Mouse (Mus musculus) hindbrain, embryonic 16.5 days (tissue): ENCODE results near the gene Eif4a1. TPM values are rescaled to one million over a fixed set of nuclear protein-coding genes. Genes with fewer than 3 reads are reported as not detected.

Source experiments
- ATAC-seq: fragments of 200-750 bp; cut with Nextera tagmentation; 2 replicates; pipeline ENCODE4 v1.8.0; 2017; ENCODE audit warnings: moderate TSS enrichment, moderate library complexity
- H3K27ac ChIP-seq: fragments of 300-500 bp; sonication (generic); 2 replicates; pipeline ENCODE4 v1.5.1; 2014; ENCODE audit warnings: low read depth, mild to moderate bottlenecking, control low read depth, low read length, moderate library complexity
- H3K27me3 ChIP-seq: fragments of 300-500 bp; sonication (generic); replicated peaks from 2 replicates; pipeline ENCODE4 v1.6.1; 2014; ENCODE audit warnings: low read length; ENCODE audit not compliant: control insufficient read depth, insufficient read depth
- H3K36me3 ChIP-seq: fragments of 300-500 bp; sonication (generic); 2 replicates; pipeline ENCODE4 v1.6.1; 2014; ENCODE audit warnings: mild to moderate bottlenecking, low read length, moderate library complexity, mixed read lengths; ENCODE audit not compliant: control insufficient read depth, insufficient read depth
- H3K4me1 ChIP-seq: fragments of 300-500 bp; sonication (generic); 2 replicates; pipeline ENCODE4 v1.6.1; 2014; ENCODE audit warnings: low read depth, low read length; ENCODE audit not compliant: control insufficient read depth, insufficient read depth
- H3K4me2 ChIP-seq: fragments of 300-500 bp; sonication (generic); 2 replicates; pipeline ENCODE4 v1.6.1; 2014; ENCODE audit warnings: mild to moderate bottlenecking, low read length, control low read depth, moderate library complexity
- H3K4me3 ChIP-seq: fragments of 300-500 bp; sonication (generic); 2 replicates; pipeline ENCODE4 v1.5.1; 2014; ENCODE audit warnings: mild to moderate bottlenecking, low read length, control low read depth, moderate library complexity
- H3K9ac ChIP-seq: fragments of 300-500 bp; sonication (generic); 2 replicates; pipeline ENCODE4 v1.6.1; 2014; ENCODE audit warnings: low read depth, mild to moderate bottlenecking, control low read depth, low read length, moderate library complexity
- H3K9me3 ChIP-seq: fragments of 300-500 bp; sonication (generic); 2 replicates; pipeline ENCODE4 v1.6.1; 2014; ENCODE audit warnings: mild to moderate bottlenecking, low read length, moderate library complexity; ENCODE audit not compliant: control insufficient read depth
- WGBS: fragments of 180-500 bp; shearing (Covaris S2); extraction: QIAGEN DNeasy Blood & Tissue Kit; methylation state at CpG from one replicate; pipeline ENCODE4 v1.1.7; 2014; 5-methylcytosine and 5-hydroxymethylcytosine counted together
- polyA plus RNA-seq: library from polyadenylated mRNA; unstranded; fragments of >200 nt; fragmentation: Nextera tagmentation; extraction: Ambion mirVana; gene quantifications from 2 replicates; pipeline ENCODE4 v1.2.1, GENCODE M21; 2015

Eif4a1 gene
- polyA plus RNA-seq, 1 experiment from 2014 or later, result 382 TPM

DNA sequence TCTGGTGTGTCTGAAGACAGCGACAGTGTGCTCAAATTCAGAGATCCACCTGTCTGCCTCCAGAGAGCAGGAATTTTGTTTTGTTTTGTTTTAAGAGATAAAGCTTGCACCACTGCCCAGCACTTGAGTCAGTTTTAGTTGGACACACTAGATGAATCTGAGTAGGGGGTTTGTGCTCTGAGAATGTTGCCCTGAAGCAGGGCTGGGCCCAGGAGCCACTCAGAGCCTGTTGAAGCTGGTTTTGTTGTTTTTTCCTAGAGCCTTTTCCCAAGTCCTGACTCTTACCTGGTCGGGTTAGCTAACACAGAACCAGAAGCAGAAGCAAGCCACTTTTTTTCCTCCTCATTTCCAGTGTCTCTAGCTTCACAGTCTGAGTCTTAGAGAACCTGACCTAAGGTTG lies 38.9 kb upstream of the Eif4a1 start:
- Histone ChIP-seq H3K4me3 (no peak overlapping the region), H3K36me3 (no peaks in the 10 kb centered on the region), H3K4me1 (no peaks in the 10 kb centered on the region), H3K27ac (no peak overlapping the region), H3K9me3 (no peaks in the 10 kb centered on the region), H3K4me2 (no peak overlapping the region), H3K27me3 (no peaks in the 10 kb centered on the region), H3K9ac (no peak overlapping the region)
- ATAC-seq, result no peak
- WGBS, result 79% methylated on average over 2 of the region's 2 CpGs

DNA sequence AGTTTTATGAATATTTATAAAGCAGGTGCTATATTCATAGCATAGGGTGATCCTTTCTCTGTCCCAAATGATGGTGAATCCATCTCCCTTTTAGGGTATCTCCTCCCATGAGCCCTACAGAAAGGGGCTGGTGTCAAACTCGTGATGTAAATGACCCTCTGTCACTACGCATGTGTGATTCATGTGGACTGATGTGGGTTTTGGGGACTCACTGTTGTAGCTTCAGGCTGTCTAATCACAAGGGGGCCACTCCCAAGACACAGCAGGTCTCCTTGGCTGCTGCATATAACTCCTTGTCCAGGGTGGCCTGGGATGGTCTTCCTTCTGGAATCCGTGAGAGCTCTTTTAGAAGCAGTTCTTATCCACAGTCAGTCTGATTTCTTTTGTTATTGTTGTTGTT lies 38.2 kb upstream of the Eif4a1 start:
- Histone ChIP-seq H3K36me3 (no peaks in the 10 kb centered on the region), H3K9me3 (no peaks in the 10 kb centered on the region), H3K27ac (no peak overlapping the region), H3K4me3 (no peak overlapping the region), H3K9ac (no peak overlapping the region), H3K27me3 (no peaks in the 10 kb centered on the region), H3K4me2 (no peak overlapping the region), H3K4me1 (no peaks in the 10 kb centered on the region)
- no peak for ATAC-seq
- 64% methylated on average over 3 of the region's 3 CpGs for WGBS

DNA sequence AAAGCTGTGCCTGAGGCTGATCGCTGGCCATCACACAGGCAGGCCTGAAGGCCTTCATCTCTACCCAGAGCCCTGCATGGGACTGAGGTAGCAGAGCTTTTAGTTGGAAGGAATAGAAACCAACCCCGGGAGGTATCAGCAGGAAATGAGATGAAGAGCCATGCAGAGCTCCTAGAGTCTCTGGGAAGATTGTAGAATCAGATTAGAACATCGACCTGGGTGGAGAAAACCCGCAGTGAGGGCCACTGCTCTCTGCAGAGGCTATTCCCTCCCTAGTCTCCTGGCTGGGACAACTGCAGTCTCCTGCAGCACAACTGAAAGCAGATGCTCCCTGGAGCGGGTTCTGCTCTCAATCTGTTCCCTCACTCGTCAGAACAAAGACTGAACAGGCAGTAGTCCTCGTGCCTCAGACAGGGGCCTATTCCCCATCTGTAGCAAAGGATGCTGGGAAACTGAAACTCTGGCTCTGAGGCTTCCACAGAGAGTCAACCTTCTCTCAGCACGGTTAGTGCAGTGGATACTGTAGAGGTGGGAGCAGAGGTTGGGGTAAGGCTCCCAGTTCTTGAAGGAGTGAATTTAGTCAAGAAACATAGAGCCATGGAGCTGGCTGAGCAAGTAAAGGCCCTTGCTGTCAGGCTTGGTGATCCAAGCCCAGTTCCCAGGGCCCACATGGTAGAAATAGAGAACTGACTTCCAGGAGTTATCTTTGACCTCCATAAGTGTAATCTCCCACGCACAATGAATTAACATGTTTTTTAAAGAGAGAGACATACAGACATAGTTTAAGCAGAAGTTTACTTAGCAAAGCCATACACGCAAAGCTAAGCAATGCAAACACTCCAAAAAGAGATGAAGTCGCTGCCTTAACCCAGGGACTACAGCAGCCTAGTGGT lies 37.6 kb upstream of the Eif4a1 start:
- Histone ChIP-seq H3K27ac (no peak overlapping the region), H3K4me1 (no peaks in the 10 kb centered on the region), H3K27me3 (no peaks in the 10 kb centered on the region), H3K9ac (no peak overlapping the region), H3K4me3 (no peak overlapping the region), H3K9me3 (no peaks in the 10 kb centered on the region), H3K4me2 (no peak overlapping the region), H3K36me3 (no peaks in the 10 kb centered on the region)
- 53% methylated on average over 11 of the region's 11 CpGs for WGBS
- ATAC-seq, result no peak

DNA sequence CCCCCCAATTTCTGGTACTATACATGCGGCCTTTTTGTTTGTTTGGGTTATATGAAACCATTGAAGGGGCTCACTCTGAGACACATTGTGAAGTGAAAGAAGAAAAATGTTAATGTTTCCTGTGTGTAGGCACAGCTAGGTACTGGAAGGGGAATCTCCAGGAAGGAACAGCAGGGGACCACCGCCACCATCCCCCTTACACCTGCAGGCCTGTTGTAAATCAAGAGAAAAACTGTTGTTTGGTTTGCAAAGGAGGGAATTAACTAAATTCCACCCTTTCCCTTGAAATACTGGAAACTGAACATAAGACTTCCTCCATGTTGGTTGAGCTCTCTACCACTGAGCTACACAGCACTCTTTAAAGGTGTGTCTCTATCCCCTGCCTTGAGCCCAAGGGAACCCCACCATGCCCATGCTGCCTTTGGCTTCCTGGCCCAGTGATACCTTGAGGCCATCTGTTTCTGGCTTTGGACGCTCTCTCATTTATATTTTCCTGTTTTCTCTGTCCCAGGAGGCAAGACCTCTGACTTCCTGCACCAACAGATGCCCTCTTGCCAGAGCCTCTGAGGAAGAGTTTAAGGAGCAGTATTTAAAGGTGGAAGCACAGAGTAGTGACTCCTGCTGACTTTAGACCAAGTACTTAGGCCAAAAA lies 36.5 kb upstream of the Eif4a1 start:
- ATAC-seq, result no peak
- H3K9me3 ChIP-seq, result no peaks in the 10 kb centered on the region
- WGBS, result 87% methylated on average over 3 of the region's 3 CpGs
- no peaks in the 10 kb centered on the region for H3K27me3 ChIP-seq
- no peak overlapping the region for H3K27ac ChIP-seq
- H3K36me3 ChIP-seq, result no peaks in the 10 kb centered on the region
- no peak overlapping the region for H3K4me2 ChIP-seq
- H3K4me1 ChIP-seq, result no peaks in the 10 kb centered on the region
- H3K9ac ChIP-seq, result no peak overlapping the region
- H3K4me3 ChIP-seq, result no peak overlapping the region

DNA sequence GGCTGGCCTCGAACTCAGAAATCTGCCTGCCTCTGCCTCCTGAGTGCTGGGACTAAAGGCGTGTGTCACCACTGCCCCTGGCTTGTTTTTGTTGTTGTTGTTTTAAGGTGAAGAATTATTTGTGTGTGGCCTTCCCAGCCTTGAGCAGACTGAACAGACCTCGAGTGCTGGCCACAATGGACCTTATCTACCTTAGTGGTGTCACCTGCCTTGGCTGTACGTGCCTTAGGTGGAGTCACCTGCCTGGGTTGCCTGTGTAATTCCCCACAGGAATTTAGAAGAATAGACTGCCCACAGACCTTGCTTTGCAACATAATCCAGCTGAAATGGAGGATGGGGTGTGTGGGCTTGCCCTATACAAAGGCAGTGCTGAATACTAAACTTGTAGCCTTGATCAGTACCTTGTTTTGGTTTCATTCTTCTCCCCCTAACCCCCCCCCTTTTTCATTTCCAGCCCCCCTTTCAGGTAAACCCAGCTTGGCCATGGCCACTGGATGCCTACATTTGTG lies 35.7 kb upstream of the Eif4a1 start:
- 86% methylated on average over 4 of the region's 4 CpGs for WGBS
- no peak for ATAC-seq
- no peaks in the 10 kb centered on the region for H3K27me3 ChIP-seq

DNA sequence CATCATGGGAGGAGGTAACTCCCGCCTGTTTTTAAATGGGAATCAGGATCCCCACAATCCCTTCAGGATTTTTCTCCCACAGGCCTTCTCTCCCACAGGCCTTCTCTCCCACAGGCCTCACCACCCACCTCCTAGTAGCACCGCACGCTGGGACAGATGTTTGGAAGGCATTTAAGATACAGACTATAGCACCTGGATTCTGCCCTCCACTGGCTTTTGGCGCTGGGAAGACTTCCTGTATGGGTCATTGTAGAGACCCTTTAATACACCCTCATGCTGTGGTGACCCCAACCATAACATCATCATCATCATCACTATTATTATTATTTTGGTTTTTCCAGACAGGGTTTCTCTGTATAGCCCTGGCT lies 35.2 kb upstream of the Eif4a1 start:
- Histone ChIP-seq H3K36me3 (no peaks in the 10 kb centered on the region), H3K27me3 (no peaks in the 10 kb centered on the region), H3K9ac (no peak overlapping the region), H3K4me1 (no peaks in the 10 kb centered on the region), H3K4me2 (no peak overlapping the region), H3K9me3 (no peaks in the 10 kb centered on the region), H3K27ac (peak overlapping the region; percentile 40; the same call in 1 of the 2 replicates), H3K4me3 (no peak overlapping the region)
- WGBS, result 91% methylated on average over 4 of the region's 4 CpGs
- ATAC-seq, result no peak

More for the DNA sequence above, 35.7 kb upstream of the Eif4a1 start:
- Histone ChIP-seq H3K4me2 (no peak overlapping the region), H3K4me3 (no peak overlapping the region), H3K9me3 (no peaks in the 10 kb centered on the region), H3K4me1 (no peaks in the 10 kb centered on the region), H3K36me3 (no peaks in the 10 kb centered on the region), H3K27ac (no peak overlapping the region), H3K9ac (no peak overlapping the region)

DNA sequence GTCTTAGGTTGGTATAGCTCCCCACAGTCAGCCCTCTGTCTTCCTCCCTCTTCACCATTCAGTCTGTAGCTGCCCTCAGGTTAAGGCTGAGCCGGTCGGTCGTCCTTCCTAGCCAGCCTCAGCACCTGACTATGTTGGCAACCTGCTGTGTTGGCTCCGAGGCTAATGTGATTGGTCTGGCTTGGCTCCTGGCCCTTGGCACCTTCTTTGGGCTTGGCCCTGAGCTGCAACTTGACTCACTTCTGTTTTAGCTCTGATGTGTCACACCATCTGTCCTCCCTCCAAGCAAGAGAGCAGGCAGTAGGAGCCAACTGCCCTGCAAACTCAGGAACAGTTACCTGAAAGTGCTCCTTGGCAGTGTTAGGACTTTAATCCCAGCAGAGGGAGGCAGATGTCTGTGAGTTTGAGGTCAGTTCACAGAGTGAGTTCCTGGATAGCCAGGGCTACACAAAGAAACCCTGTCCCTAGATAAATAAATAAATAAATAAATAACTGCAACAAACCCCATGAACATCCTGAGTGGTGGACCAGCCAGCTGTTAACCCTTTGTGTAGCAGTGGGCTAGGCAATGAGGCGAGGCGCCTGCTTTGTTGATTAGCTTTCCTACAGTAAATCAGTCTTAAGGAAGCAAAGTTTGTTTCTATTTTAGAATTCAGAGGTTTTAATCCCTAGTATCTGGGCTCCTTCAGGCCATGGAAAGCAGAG lies 34.7 kb upstream of the Eif4a1 start:
- H3K36me3 ChIP-seq, result no peaks in the 10 kb centered on the region
- peak; percentile 76 for ATAC-seq
- H3K27ac ChIP-seq, result peak overlapping the region; percentile 40; the same call in 1 of the 2 replicates
- H3K9me3 ChIP-seq, result no peaks in the 10 kb centered on the region
- no peak overlapping the region for H3K4me2 ChIP-seq
- no peak overlapping the region for H3K4me3 ChIP-seq
- H3K4me1 ChIP-seq, result no peaks in the 10 kb centered on the region
- H3K9ac ChIP-seq, result no peak overlapping the region
- H3K27me3 ChIP-seq, result no peaks in the 10 kb centered on the region
- WGBS, result 46% methylated on average over 6 of the region's 6 CpGs

DNA sequence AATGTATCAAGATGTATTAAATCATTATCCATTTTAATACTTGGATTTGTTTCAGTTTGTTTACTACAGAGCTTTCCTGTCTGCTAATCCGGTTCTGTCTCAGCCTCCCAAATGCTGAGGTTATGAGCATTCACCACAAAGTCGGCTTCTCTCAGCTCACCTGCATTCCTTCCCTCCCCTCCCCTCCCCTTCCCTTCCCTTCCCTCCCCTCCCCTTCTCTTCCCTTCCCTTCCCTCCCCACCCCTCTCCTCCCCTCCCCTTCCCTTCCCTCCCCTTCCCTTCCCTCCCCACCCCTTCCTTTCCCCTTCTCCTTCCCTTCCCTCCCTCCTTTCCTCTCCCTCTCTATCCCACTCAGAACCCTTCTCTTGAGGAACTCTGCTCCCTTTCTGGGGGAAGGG lies 32.4 kb upstream of the Eif4a1 start:
- Histone ChIP-seq H3K4me1 (no peaks in the 10 kb centered on the region), H3K9me3 (no peaks in the 10 kb centered on the region), H3K4me3 (no peak overlapping the region), H3K27ac (no peak overlapping the region), H3K36me3 (no peaks in the 10 kb centered on the region), H3K4me2 (no peak overlapping the region), H3K9ac (no peak overlapping the region), H3K27me3 (no peaks in the 10 kb centered on the region)
- WGBS, result 65% methylated on average over 2 of the region's 2 CpGs
- no peak for ATAC-seq
